Mouse (Mus musculus): ENCODE measurements around the gene Pisd. TPM values are rescaled to one million over a fixed set of nuclear protein-coding genes. Genes with fewer than 3 reads are reported as not detected.

Pisd gene
- polyA plus RNA-seq (2017; shearing (Covaris generic)) = 116 TPM

GRCm38 (mm10) chr5:32785313-32785915 is at the start of gene Pisd:
TSS of gene Pisd (minus strand) at chr5:32785646.

GRCm38 (mm10) chr5:32827009-32827408 is 41.6 kb upstream of the Pisd start, which contains the start of gene Gm20671:
TSS of gene Gm20671 (minus strand) at chr5:32827109.

Other genes starting within 250 kb of the Pisd start
- 0.61 TPM for gene Yes1, start 174.5 kb downstream of the Pisd start, polyA plus RNA-seq (2017; shearing (Covaris generic))
- gene Gm20671, start 41.5 kb upstream of the Pisd start, polyA plus RNA-seq (2017; shearing (Covaris generic)) = not detected
- 41.5 TPM for gene Prr14l, start 68.6 kb upstream of the Pisd start, polyA plus RNA-seq (2017; shearing (Covaris generic))
- gene Depdc5, start 78.1 kb upstream of the Pisd start, polyA plus RNA-seq (2017; shearing (Covaris generic)) = 30.9 TPM
- 224 TPM for gene Ywhah, start 233.2 kb upstream of the Pisd start, polyA plus RNA-seq (2017; shearing (Covaris generic))